Mouse (Mus musculus) olfactory bulb, adult 2 months (tissue): Measurements from ENCODE around the gene Cd79a.

Source experiments
- CTCF ChIP-seq: fragments of 200-500 bp; IDR thresholded peaks from 2 replicates; pipeline ENCODE4 v1.5.1; 2012; ENCODE audit warnings: low read depth, mild to moderate bottlenecking, low read length, moderate library complexity; ENCODE audit not compliant: insufficient read depth
- POLR2A ChIP-seq: fragments of 200-500 bp; IDR thresholded peaks from 2 replicates; pipeline ENCODE4 v1.6.1; 2012; ENCODE audit warnings: mild to moderate bottlenecking, low read depth, low read length, moderate library complexity; ENCODE audit not compliant: insufficient read depth

- TF ChIP-seq POLR2A (no peak), CTCF (no peak)
Measured at GRCm38 (mm10) chr7:24892125-24892583, 5.0 kb upstream of the Cd79a start.
